Mouse (Mus musculus) limb, embryonic 11.5 days (tissue): ENCODE measurements around the gene Tmem86a. TPM values are rescaled to one million over a fixed set of nuclear protein-coding genes. Genes with fewer than 3 reads are reported as not detected.

Source experiments
- ATAC-seq: fragments of 200-750 bp; cut with Nextera tagmentation; 2 replicates; pipeline ENCODE4 v1.8.0; 2017; ENCODE audit warnings: low read depth; ENCODE audit not compliant: insufficient number of reproducible peaks, low FRiP score, low TSS enrichment
- DNase-seq: peaks from one replicate; pipeline ENCODE4 v3.0.0-alpha.2; 2015; ENCODE audit warnings: low spot score
- H3K27ac ChIP-seq: fragments of 300-500 bp; sonication (generic); replicated peaks from 2 replicates; pipeline ENCODE4 v1.5.1; 2014; ENCODE audit warnings: low read depth, mild to moderate bottlenecking, low read length
- H3K27me3 ChIP-seq: fragments of 300-500 bp; sonication (generic); 2 replicates; pipeline ENCODE4 v1.6.1; 2014; ENCODE audit warnings: mild to moderate bottlenecking, low read length, mixed read lengths; ENCODE audit not compliant: control insufficient read depth, insufficient read depth
- H3K36me3 ChIP-seq: fragments of 300-500 bp; sonication (generic); 2 replicates; pipeline ENCODE4 v1.6.1; 2014; ENCODE audit warnings: mild to moderate bottlenecking, low read length, moderate library complexity, mixed read lengths; ENCODE audit not compliant: control insufficient read depth, insufficient read depth
- H3K4me1 ChIP-seq: fragments of 300-500 bp; sonication (generic); 2 replicates; pipeline ENCODE4 v1.6.1; 2014; ENCODE audit warnings: low read length, mixed read lengths; ENCODE audit not compliant: control insufficient read depth, insufficient read depth
- H3K4me2 ChIP-seq: fragments of 300-500 bp; sonication (generic); 2 replicates; pipeline ENCODE4 v1.6.1; 2014; ENCODE audit warnings: low read depth, mild to moderate bottlenecking, moderate library complexity; ENCODE audit not compliant: severe bottlenecking
- H3K4me3 ChIP-seq: fragments of 300-500 bp; sonication (generic); 2 replicates; pipeline ENCODE4 v1.5.1; 2014; ENCODE audit warnings: low read depth, low read length
- H3K9ac ChIP-seq: fragments of 300-500 bp; sonication (generic); 2 replicates; pipeline ENCODE4 v1.6.1; 2014; ENCODE audit warnings: mild to moderate bottlenecking, low read length
- H3K9me3 ChIP-seq: fragments of 300-500 bp; sonication (generic); 2 replicates; pipeline ENCODE4 v1.6.1; 2016; ENCODE audit warnings: low read length; ENCODE audit not compliant: control insufficient read depth
- whole genome bisulfite sequencing: fragments of 180-500 bp; shearing (Covaris S2); extraction: QIAGEN DNeasy Blood & Tissue Kit; methylation state at CpG from one replicate; pipeline ENCODE4 v1.1.7; 2014; 5-methylcytosine and 5-hydroxymethylcytosine counted together
- polyA plus RNA-seq: library from polyadenylated mRNA; unstranded; fragments of >200 nt; fragmentation: Nextera tagmentation; extraction: Ambion mirVana; gene quantifications from 2 replicates; pipeline ENCODE4 v1.2.1, GENCODE M21; 2014

Tmem86a gene
- polyA plus RNA-seq, 1 experiment from 2014 or later, result 8.2 TPM

DNA sequence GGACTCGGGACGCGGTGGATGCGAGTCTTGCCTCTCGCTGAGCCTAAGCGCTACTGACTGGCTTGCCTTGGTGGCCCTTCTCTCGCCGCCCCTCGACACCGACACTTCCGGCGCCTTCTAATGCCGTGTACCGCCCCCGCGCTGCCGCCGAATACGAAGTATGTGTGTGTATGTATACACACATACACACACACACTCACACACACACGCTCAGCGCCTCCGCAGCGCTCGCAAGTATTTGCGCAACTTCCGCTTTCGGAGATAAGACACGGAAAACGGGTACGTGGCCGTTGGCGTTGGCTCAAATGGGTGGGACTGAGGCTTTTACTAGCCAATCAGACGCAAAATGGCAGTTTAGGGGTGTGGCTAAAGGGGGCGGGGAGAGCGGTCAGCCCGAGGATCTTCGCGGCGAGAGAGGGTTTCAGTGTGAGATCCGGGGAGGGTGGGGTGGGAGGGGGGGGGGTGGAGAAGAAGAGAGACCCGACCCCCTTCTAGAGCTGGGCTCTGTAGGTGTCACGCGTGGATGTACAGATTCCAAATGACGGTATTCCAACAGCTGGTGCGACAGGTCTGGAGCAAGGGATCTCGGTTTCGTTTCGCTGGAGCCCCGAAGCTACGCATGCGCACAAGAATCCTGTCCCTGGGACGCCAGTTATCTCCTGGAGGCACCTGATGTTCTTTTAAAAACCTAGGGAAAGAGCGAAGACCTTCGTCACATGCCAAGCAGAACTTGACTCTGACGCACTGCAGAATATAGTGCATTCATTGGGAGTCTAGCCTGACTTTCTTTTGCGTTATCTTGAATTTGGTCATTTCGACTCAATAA, 42.0 kb upstream of the Tmem86a start, which contains the start of gene Spty2d1:
Spty2d1 (minus strand) TSS at position 244 of the 826 bp plus-strand sequence.
- H3K27ac ChIP-seq, result no peak within 1 kb of the TSS
- H3K27me3 ChIP-seq, result no peaks in the 10 kb centered on the region
- DNase-seq (peak; percentile 95), ATAC-seq (peak; percentile 93)
- H3K4me3 ChIP-seq, result peak within 1 kb of the TSS; percentile 57
- peaks cover 5% of the 10 kb centered on the region; the same call in 1 of the 2 replicates for H3K4me1 ChIP-seq
- no peaks in the 10 kb centered on the region for H3K36me3 ChIP-seq
- H3K4me2 ChIP-seq, result peak within 1 kb of the TSS; percentile 73
- H3K9ac ChIP-seq, result peak within 1 kb of the TSS; percentile 49
- WGBS, result 1% methylated on average over 57 of the region's 57 CpGs
- H3K9me3 ChIP-seq, result no peaks in the 10 kb centered on the region

DNA sequence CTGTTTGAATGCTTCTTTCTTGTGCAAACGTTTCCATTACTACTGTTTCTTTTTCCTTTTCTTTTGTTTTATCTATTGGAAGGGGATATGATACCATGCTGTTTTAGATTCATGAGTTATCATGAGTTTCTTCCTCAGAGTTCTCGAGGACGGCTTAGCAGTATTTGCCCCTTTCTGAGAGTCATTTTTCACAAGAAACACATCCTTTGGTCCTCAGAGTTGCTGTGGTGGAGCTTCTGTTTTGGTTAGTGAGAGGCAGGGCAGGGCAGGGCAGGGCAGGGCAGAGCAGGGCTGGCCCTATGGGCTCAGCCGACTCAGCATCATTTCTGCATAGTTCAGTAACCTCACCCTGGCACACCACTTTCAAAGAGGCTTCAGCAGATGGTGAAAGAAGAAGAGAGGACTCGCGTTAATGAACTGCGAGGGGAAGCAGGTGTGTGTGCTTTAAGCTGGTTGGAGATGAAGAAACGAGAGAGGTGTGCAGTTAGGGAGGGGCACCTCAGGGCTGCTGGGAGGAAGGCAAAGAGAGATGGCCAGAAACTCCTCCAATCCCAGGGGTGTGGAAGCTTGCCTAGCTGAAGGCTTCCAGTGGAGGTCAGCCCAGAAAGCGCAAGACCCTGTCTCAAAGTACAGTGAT, 37.2 kb upstream of the Tmem86a start:
- no peak overlapping the region for H3K9ac ChIP-seq
- H3K36me3 ChIP-seq, result no peaks in the 10 kb centered on the region
- no peak overlapping the region for H3K4me2 ChIP-seq
- 51% methylated on average over 9 of the region's 9 CpGs for WGBS
- DNase-seq (no peak), ATAC-seq (no peak)
- H3K4me1 ChIP-seq, result peaks cover 2% of the 10 kb centered on the region; the same call in 1 of the 2 replicates
- H3K27me3 ChIP-seq, result no peaks in the 10 kb centered on the region
- H3K4me3 ChIP-seq, result no peak overlapping the region
- H3K27ac ChIP-seq, result no peak overlapping the region
- no peaks in the 10 kb centered on the region for H3K9me3 ChIP-seq

DNA sequence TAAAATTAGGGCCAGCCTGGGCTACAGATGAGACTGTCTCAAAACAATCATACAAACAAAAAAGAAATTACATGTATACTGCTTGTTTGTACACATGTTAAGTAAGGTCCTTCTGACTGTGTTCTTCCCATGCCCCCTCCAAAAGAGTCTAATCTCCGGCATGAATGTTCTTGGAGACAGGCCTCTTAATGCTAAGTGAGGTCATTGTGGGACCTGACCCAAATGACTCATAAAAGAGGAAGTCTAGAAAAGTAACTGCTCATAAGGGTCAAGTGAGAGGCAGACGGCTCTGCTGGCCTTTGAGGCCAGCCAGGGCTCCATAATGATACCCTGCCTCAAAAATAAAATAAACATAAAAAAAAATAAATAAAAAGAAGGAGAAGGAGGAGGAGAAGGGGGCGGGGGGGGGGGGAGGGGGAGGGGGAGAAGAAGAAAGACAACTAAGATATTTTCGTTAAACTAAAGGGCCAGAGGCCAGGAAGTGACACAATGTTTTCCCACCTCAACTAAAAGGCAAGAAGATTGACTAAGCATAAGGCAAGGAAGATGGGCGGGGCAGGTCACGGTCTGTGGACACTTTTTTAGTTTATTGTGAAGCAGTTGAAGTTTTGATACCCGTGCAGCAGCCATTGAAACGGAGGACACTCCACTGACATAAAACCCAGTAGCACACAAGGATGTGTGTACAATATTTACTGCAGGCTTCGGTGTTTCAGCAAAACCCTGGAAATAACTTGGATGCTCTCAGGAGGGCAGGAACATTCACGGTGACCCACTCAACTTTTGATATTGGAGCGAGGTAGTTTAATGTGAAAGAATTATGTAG, 35.6 kb upstream of the Tmem86a start:
- DNase-seq (no peak), ATAC-seq (no peak)
- peaks cover 2% of the 10 kb centered on the region; the same call in 1 of the 2 replicates for H3K4me1 ChIP-seq
- no peak overlapping the region for H3K27ac ChIP-seq
- H3K4me3 ChIP-seq, result no peak overlapping the region
- 66% methylated on average over 10 of the region's 11 CpGs for WGBS
- no peak overlapping the region for H3K4me2 ChIP-seq
- H3K9ac ChIP-seq, result no peak overlapping the region
- no peaks in the 10 kb centered on the region for H3K27me3 ChIP-seq
- H3K36me3 ChIP-seq, result no peaks in the 10 kb centered on the region
- H3K9me3 ChIP-seq, result no peaks in the 10 kb centered on the region

DNA sequence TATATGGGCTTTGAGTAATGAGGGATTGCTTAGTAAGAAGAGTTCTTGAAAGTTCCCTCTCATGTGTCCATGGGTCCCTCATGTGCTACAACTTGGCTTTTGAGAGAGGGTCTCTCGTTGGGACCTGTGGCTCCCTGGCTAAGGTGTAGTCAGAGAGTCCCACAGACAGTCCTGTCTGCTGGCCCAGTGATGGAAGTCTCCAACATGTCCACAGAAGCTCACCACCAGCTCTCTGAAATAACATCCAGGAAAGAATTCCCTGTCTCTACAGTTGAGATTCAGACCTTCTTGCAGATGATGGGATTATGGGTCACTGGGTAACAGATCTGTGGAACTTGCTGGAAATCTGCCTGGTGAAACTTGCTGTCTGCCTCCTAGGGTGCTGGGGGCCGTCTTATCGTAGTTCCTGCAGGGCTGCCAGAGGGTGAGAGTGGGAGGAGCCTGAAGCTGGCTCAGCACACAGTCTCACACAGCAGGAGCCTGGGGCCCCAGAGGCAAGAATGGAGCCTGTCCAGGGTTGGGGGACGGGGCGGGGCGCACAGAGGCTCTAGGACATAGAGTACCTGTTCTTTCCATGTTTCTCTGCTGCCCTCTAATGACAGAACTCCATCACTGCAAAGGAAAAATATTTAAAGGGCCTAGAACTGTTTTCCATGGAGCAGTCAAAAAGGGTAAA, 34.9 kb upstream of the Tmem86a start:
- 11% methylated on average over 6 of the region's 6 CpGs for WGBS
- H3K27ac ChIP-seq, result no peak overlapping the region
- H3K9me3 ChIP-seq, result no peaks in the 10 kb centered on the region
- H3K27me3 ChIP-seq, result no peaks in the 10 kb centered on the region
- DNase-seq, result peak; percentile 84
- no peak overlapping the region for H3K9ac ChIP-seq
- no peak overlapping the region for H3K4me3 ChIP-seq
- ATAC-seq, result peak; percentile 92
- H3K4me1 ChIP-seq, result peaks cover 2% of the 10 kb centered on the region; the same call in 1 of the 2 replicates
- H3K36me3 ChIP-seq, result no peaks in the 10 kb centered on the region
- H3K4me2 ChIP-seq, result peak overlapping the region; percentile 19; the same call in 1 of the 2 replicates

DNA sequence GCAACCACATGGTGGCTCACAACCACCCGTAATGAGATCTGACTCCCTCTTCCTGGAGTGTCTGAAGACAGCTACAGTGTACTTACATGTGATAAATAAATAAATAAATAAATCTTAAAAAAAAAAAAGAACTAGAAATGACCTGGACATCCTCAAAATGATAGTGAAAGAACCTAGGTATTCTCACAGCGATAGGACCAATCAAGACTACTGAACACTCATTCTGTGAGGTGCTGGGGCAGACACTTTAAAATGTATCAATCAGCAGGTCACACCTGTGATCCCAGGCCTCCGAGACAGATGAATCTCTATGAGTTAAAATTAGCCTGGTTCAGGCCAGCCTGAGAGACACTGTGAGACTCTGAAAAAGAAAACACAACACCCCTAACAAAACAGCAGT, 33.8 kb upstream of the Tmem86a start:
- H3K36me3 ChIP-seq, result no peaks in the 10 kb centered on the region
- H3K27me3 ChIP-seq, result no peaks in the 10 kb centered on the region
- no peaks in the 10 kb centered on the region for H3K9me3 ChIP-seq
- H3K27ac ChIP-seq, result no peak overlapping the region
- H3K4me3 ChIP-seq, result no peak overlapping the region
- WGBS, result 87% methylated on average over 3 of the region's 3 CpGs
- no peak overlapping the region for H3K4me2 ChIP-seq
- DNase-seq, result no peak
- no peak overlapping the region for H3K9ac ChIP-seq
- peaks cover 2% of the 10 kb centered on the region; the same call in 1 of the 2 replicates for H3K4me1 ChIP-seq
- ATAC-seq, result no peak

DNA sequence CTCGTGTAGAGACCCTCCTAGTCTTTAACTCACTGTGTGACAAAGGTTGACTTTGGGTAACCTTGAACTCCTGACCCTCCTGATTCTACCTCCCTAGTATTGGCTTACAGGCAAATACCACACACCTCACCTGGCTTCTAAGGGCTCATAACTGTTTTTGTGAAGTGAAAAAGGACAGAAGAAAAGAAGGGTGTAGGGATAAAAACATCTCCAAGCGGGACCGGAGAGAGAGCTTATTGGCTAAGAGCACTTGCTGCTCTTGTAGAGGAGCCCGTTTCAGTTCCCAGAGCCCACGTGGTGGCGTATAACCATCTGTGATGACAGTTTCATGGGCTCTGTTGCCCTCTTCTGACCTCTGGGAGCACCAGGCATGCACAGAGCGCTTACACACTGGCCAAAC, 33.3 kb upstream of the Tmem86a start:
- no peaks in the 10 kb centered on the region for H3K9me3 ChIP-seq
- DNase-seq (no peak), ATAC-seq (no peak)
- no peak overlapping the region for H3K27ac ChIP-seq
- no peak overlapping the region for H3K9ac ChIP-seq
- H3K4me2 ChIP-seq, result no peak overlapping the region
- WGBS, result 51% methylated on average over 7 of the region's 7 CpGs
- H3K4me3 ChIP-seq, result no peak overlapping the region
- H3K4me1 ChIP-seq, result peaks cover 2% of the 10 kb centered on the region; the same call in 1 of the 2 replicates
- no peaks in the 10 kb centered on the region for H3K36me3 ChIP-seq
- H3K27me3 ChIP-seq, result no peaks in the 10 kb centered on the region

DNA sequence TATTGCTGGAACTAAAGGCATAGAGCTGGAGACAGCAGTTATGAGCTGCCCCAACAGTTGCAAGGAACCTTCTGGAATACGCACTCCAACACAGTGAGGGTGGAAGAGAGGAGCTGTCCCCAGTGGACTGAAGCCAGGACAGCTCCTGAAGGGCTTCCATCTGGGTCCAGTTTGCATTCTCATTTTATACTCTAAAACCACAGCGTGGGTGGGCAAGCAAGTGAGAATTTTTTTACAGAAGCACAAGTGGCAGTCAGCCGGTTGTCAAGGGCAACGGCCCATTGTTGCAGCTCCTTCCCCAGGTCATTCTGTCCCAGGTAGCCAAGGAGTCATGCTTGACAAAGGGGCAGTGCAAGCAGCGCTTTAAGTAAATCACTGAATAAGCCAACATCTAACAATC, 30.8 kb upstream of the Tmem86a start:
- H3K27ac ChIP-seq, result no peak overlapping the region
- peaks cover 2% of the 10 kb centered on the region; the same call in 1 of the 2 replicates for H3K4me1 ChIP-seq
- no peak for ATAC-seq
- 79% methylated on average over 5 of the region's 5 CpGs for WGBS
- no peak overlapping the region for H3K9ac ChIP-seq
- H3K9me3 ChIP-seq, result no peaks in the 10 kb centered on the region
- no peaks in the 10 kb centered on the region for H3K36me3 ChIP-seq
- H3K27me3 ChIP-seq, result no peaks in the 10 kb centered on the region
- no peak for DNase-seq
- no peak overlapping the region for H3K4me3 ChIP-seq
- H3K4me2 ChIP-seq, result no peak overlapping the region

DNA sequence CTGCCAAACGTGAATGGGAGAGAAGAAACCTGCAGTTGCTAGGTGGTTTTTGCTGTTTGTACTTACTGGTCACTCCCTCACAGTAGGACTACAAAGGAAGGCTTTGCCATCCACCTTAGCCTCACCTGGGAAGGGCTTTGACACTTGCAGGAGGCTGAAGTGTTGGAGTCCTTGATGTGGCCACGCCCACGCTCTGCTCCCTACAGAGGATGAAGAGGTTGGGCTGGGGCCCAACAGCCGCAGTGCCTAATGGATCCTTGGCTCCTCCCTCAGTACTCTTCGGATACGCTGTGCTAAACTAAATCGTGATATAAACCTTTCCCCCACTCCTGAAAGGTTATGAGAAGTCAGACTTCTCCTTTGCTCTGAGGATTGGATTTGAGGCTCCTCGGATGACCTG, 29.4 kb upstream of the Tmem86a start:
- Histone ChIP-seq H3K4me1 (no peaks in the 10 kb centered on the region), H3K4me2 (no peak overlapping the region), H3K9me3 (no peaks in the 10 kb centered on the region), H3K9ac (no peak overlapping the region), H3K4me3 (no peak overlapping the region), H3K36me3 (no peaks in the 10 kb centered on the region), H3K27me3 (no peaks in the 10 kb centered on the region), H3K27ac (no peak overlapping the region)
- WGBS, result 9% methylated on average over 8 of the region's 8 CpGs
- ATAC-seq (no peak), DNase-seq (no peak)
